Mouse (Mus musculus): Measurements from ENCODE around the gene Mlph. TPM values are rescaled to one million over a fixed set of nuclear protein-coding genes. Genes with fewer than 3 reads are reported as not detected.
A peak's percentile ranks its signal among the peaks of the same experiment; 100 is the strongest.

Gene Mlph
- total and polyA plus RNA-seq, 2 experiments from 2014 or later = 0.04 to 0.12 TPM

DNA sequence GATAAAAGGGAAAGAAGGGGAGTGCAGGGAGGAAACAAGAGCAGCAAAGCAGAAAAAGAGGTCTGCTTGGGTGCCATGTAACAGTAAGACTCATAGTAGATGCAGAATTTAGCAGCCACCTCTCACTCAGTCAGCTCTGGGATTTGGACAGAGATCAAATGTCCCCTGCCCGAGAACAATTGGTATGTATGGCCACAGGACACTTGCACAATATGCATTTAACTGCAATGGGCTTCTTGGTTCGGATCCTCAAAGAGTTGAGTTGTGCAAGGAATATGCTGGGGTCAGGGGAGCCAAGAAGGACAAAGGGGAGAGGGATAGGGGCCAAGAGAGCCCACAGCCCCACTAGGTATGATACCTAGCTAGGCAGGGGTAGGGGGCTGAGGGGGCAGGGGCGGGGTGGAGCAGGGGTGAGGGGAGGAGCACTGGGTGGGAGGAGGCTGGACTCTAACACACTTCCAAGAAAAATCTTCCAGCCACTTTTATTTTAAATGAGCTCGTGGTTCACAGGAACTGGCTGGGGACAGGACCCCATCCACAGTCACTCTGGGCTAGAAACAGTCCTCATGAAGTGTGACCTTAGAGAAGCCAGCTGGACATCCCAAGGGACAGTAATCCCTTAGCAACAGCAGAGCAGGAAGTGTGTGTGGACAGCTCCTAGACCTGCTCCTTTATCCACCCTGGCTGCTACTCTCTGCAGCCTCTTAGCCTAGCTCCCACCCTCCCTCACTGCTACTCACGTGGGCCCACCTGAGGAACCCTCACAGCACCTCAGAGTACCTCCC lies 38.2 kb upstream of the Mlph start:
- Histone ChIP-seq H3K36me3 (replicated peaks; ENCODE audit: control insufficient read depth, insufficient read depth, low read length) (no peaks in the 10 kb centered on the region), H3K9me3 (replicated peaks; ENCODE audit: control insufficient read depth, low read length) (0 out of 2 replicates have a peak, but pooled peaks cover 4% of the 10 kb centered on the region), H3K27me3 (ENCODE audit: control insufficient read depth, insufficient read depth, low read length) (no peaks in the 10 kb centered on the region), H3K4me2 (ENCODE audit: low read depth, low read length) (no peak overlapping the region), H3K27ac (ENCODE audit: low read depth) (no peak overlapping the region), H3K4me1 (ENCODE audit: control insufficient read depth, insufficient read depth) (no peaks in the 10 kb centered on the region), H3K9ac (replicated peaks; ENCODE audit: low read depth, low read length) (no peak overlapping the region), H3K4me3 (ENCODE audit: low read depth, low read length) (no peak overlapping the region)
- TF ChIP-seq CTCF (IDR thresholded peaks at IDR 0.05; ENCODE audit: low read depth) (no peak), EP300 (IDR thresholded peaks at IDR 0.05; ENCODE audit: low read depth) (no peak)
- no peak for ATAC-seq (ENCODE audit: insufficient read depth, low read depth)
- WGBS = 56% methylated on average over 5 of the region's 5 CpGs
- DNase-seq (ENCODE audit: low spot score) = no peak

GRCm38 (mm10) chr1:90885771-90886460 lies 29.0 kb upstream of the Mlph start:
- Histone ChIP-seq H3K9ac (replicated peaks; ENCODE audit: low read depth, low read length) (no peak overlapping the region), H3K27ac (ENCODE audit: low read depth) (no peak overlapping the region), H3K27me3 (ENCODE audit: control insufficient read depth, insufficient read depth, low read length) (no peaks in the 10 kb centered on the region), H3K9me3 (replicated peaks; ENCODE audit: control insufficient read depth, low read length) (peaks cover 10% of the 10 kb centered on the region), H3K4me2 (ENCODE audit: low read depth, low read length) (no peak overlapping the region), H3K36me3 (replicated peaks; ENCODE audit: control insufficient read depth, insufficient read depth, low read length) (no peaks in the 10 kb centered on the region), H3K4me1 (ENCODE audit: control insufficient read depth, insufficient read depth) (no peaks in the 10 kb centered on the region), H3K4me3 (ENCODE audit: low read depth, low read length) (no peak overlapping the region)
- no peak for TF ChIP-seq EP300 (IDR thresholded peaks at IDR 0.05; ENCODE audit: low read depth)
- no peak for TF ChIP-seq CTCF (IDR thresholded peaks at IDR 0.05; ENCODE audit: low read depth)
- WGBS = 47% methylated on average over 6 of the region's 6 CpGs
- no peak for DNase-seq (ENCODE audit: low spot score)
- ATAC-seq (ENCODE audit: insufficient read depth, low read depth) = peak; percentile 62

GRCm38 (mm10) chr1:90894521-90894920 lies 20.4 kb upstream of the Mlph start:
- no peak overlapping the region for H3K27ac ChIP-seq (ENCODE audit: low read depth)
- peaks cover 28% of the 10 kb centered on the region for H3K4me1 ChIP-seq (ENCODE audit: control insufficient read depth, insufficient read depth)
- 63% methylated on average over 3 of the region's 3 CpGs for WGBS
- H3K27me3 ChIP-seq (ENCODE audit: control insufficient read depth, insufficient read depth, low read length) = no peaks in the 10 kb centered on the region
- H3K4me3 ChIP-seq (ENCODE audit: low read depth, low read length) = no peak overlapping the region
- no peak overlapping the region for H3K9ac ChIP-seq (replicated peaks; ENCODE audit: low read depth, low read length)
- no peaks in the 10 kb centered on the region for H3K36me3 ChIP-seq (replicated peaks; ENCODE audit: control insufficient read depth, insufficient read depth, low read length)
- no peak overlapping the region for H3K4me2 ChIP-seq (ENCODE audit: low read depth, low read length)
- TF ChIP-seq EP300 (IDR thresholded peaks at IDR 0.05; ENCODE audit: low read depth) (no peak), CTCF (IDR thresholded peaks at IDR 0.05; ENCODE audit: low read depth) (no peak)
- H3K9me3 ChIP-seq (replicated peaks; ENCODE audit: control insufficient read depth, low read length) = peaks cover 10% of the 10 kb centered on the region
- ATAC-seq (ENCODE audit: insufficient read depth, low read depth) = no peak
- no peak for DNase-seq (ENCODE audit: low spot score)

- H3K9me3 ChIP-seq (replicated peaks; ENCODE audit: control insufficient read depth, low read length) = peaks cover 9% of the 10 kb centered on the region
- no peak overlapping the region for H3K4me3 ChIP-seq (ENCODE audit: low read depth, low read length)
- no peaks in the 10 kb centered on the region for H3K27me3 ChIP-seq (ENCODE audit: control insufficient read depth, insufficient read depth, low read length)
- TF ChIP-seq CTCF (IDR thresholded peaks at IDR 0.05; ENCODE audit: low read depth) = no peak
- no peak for TF ChIP-seq EP300 (IDR thresholded peaks at IDR 0.05; ENCODE audit: low read depth)
- H3K36me3 ChIP-seq (replicated peaks; ENCODE audit: control insufficient read depth, insufficient read depth, low read length) = no peaks in the 10 kb centered on the region
- DNase-seq (ENCODE audit: low spot score) = no peak
- ATAC-seq (ENCODE audit: insufficient read depth, low read depth) = 0 out of 2 replicates have a peak, but pooled peaks have one; percentile 15
- H3K4me2 ChIP-seq (ENCODE audit: low read depth, low read length) = no peak overlapping the region
- 60% methylated on average over 3 of the region's 3 CpGs for WGBS
- no peak overlapping the region for H3K9ac ChIP-seq (replicated peaks; ENCODE audit: low read depth, low read length)
- H3K27ac ChIP-seq (ENCODE audit: low read depth) = 0 out of 2 replicates have a peak overlapping the region, but pooled peaks have one; percentile 8
- H3K4me1 ChIP-seq (ENCODE audit: control insufficient read depth, insufficient read depth) = peaks cover 28% of the 10 kb centered on the region
These were observed 19.9 kb upstream of the Mlph start for GRCm38 (mm10) chr1:90895004-90895403.

DNA sequence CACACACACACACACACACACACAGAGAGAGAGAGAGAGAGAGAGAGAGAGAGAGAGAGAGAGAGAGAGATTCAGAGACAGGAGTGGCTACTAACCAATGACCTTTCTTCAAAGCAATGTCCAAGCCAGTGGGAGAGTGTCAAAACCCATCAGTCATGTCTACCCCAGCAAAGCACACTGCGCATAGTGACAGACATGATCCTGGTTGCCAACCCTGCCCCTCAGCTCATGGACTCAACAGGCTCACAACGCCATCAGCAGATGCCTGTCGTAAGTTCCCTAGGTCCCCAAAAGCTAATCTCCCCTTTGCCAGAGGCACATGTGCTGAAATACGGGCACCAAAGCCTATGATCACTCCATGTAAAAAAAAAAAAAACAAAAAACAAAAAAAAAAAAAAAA lies 18.6 kb upstream of the Mlph start:
- H3K9ac ChIP-seq (replicated peaks; ENCODE audit: low read depth, low read length) = no peak overlapping the region
- no peak overlapping the region for H3K4me3 ChIP-seq (ENCODE audit: low read depth, low read length)
- H3K4me1 ChIP-seq (ENCODE audit: control insufficient read depth, insufficient read depth) = peaks cover 28% of the 10 kb centered on the region
- ATAC-seq (ENCODE audit: insufficient read depth, low read depth) = no peak
- H3K4me2 ChIP-seq (ENCODE audit: low read depth, low read length) = no peak overlapping the region
- no peaks in the 10 kb centered on the region for H3K9me3 ChIP-seq (replicated peaks; ENCODE audit: control insufficient read depth, low read length)
- WGBS = 82% methylated on average over 4 of the region's 4 CpGs
- no peaks in the 10 kb centered on the region for H3K36me3 ChIP-seq (replicated peaks; ENCODE audit: control insufficient read depth, insufficient read depth, low read length)
- no peaks in the 10 kb centered on the region for H3K27me3 ChIP-seq (ENCODE audit: control insufficient read depth, insufficient read depth, low read length)
- H3K27ac ChIP-seq (ENCODE audit: low read depth) = peak overlapping the region; percentile 64; the same call in 1 of the 2 replicates
- DNase-seq (ENCODE audit: low spot score) = no peak
- TF ChIP-seq EP300 (IDR thresholded peaks at IDR 0.05; ENCODE audit: low read depth) (no peak), CTCF (IDR thresholded peaks at IDR 0.05; ENCODE audit: low read depth) (no peak)
